Comparison of ENCODE assay signal across 28 mouse cellular contexts in the genomic region with DNA sequence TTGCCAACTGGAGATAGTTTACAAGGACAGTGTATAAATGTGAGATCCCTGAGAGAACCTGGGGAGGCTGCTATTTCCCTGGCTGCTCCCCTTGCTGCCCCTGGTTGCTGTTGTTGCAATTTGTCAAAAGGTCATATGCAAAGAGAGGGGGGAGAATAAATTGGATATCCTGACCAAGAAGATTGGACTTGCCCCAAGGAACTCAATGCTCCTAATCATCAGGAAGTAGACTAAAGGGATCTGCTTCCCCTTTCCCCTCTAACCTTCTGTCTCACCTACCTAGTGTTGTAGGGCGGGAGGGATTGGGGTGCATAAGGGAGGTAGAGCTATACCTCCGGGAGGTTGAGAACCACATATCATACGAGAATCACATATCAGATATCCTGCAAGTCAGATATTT. TPM values are rescaled to one million over a fixed set of nuclear protein-coding genes. Genes with fewer than 3 reads are reported as not detected.
A peak's percentile ranks its signal among the peaks of the same experiment; 100 is the strongest.
DNase-seq lines count a peak whose midpoint lies in the region; TF ChIP-seq lines count a peak whose summit lies in the region.
"Had no signal": no experiment of that assay in that cellular context is flagged by ENCODE, and none has a peak within 500 bp of the region (broad histone marks: within the 10 kb centered on the region; RNA-seq: fewer than 3 reads in every experiment).

No protein-coding gene starts in this region.

- intact Hi-C loops in gastrocnemius, adult 2 months (cut with DNase I): no loop called here
- intact Hi-C loops in heart, postnatal 25 days (cut with DNase I): loop anchor here (2.0 kb wide), 1 partner anchor 26 kb away; no protein-coding TSS in a partner anchor

- TF ChIP-seq CTCF in gastrocnemius, adult 2 months (IDR thresholded peaks at IDR 0.05): no peak

- no peaks in the 10 kb centered on the region for H3K27me3 ChIP-seq in heart, embryonic 10.5 days (ENCODE audit: insufficient read depth, poor library complexity, severe bottlenecking)
- H3K27me3 ChIP-seq: CH12.LX; embryonic facial prominence, embryonic 12.5 days; forebrain, embryonic 13.5 days; forebrain, embryonic 15.5 days had no signal

- H3K36me3 ChIP-seq in heart, embryonic 10.5 days: no peaks in the 10 kb centered on the region
- H3K36me3 ChIP-seq: embryonic facial prominence, embryonic 10.5 days; embryonic facial prominence, embryonic 12.5 days; forebrain, embryonic 15.5 days; G1E had no signal

- no peaks in the 10 kb centered on the region for H3K4me1 ChIP-seq in heart, embryonic 10.5 days
- H3K4me1 ChIP-seq: forebrain, embryonic 13.5 days; forebrain, embryonic 15.5 days had no signal

- H3K4me3 ChIP-seq in gastrocnemius, adult 2 months: no peak overlapping the region
- H3K4me3 ChIP-seq in heart, embryonic 10.5 days: no peak overlapping the region
- H3K4me3 ChIP-seq: embryonic facial prominence, embryonic 10.5 days; embryonic facial prominence, embryonic 12.5 days; forebrain, embryonic 13.5 days; forebrain, embryonic 15.5 days had no signal

- H3K27ac ChIP-seq in gastrocnemius, adult 2 months: peak overlapping the region; percentile 55; the same call in 1 of the 2 replicates
- no peak overlapping the region for H3K27ac ChIP-seq in heart, embryonic 10.5 days
- H3K27ac ChIP-seq: embryonic facial prominence, embryonic 10.5 days; embryonic facial prominence, embryonic 12.5 days; forebrain, embryonic 13.5 days; forebrain, embryonic 15.5 days had no signal

- 72% methylated on average over 3 of the region's 3 CpGs for WGBS in heart, embryonic 10.5 days

- no peaks in the 10 kb centered on the region for H3K9me3 ChIP-seq in heart, embryonic 10.5 days
- H3K9me3 ChIP-seq: embryonic facial prominence, embryonic 10.5 days; embryonic facial prominence, embryonic 12.5 days; forebrain, embryonic 13.5 days; forebrain, embryonic 15.5 days; G1E had no signal

- no peak for DNase-seq in gastrocnemius, adult 2 months
- no peak for DNase-seq in gastrocnemius, postnatal 10 days
- DNase-seq in heart, adult 18-20 months: peak; percentile 22 to 52
- no peak for DNase-seq in heart, postnatal 25 days (ENCODE audit: low spot score)
- peak; percentile 27 to 47 for DNase-seq in heart, adult 9 months (ENCODE audit: low spot score in 2 of 2)
- no peak for DNase-seq in heart, embryonic 10.5 days (ENCODE audit: low spot score)
- DNase-seq: adrenal gland, adult 8-10 months; adrenal gland, postnatal 14 days; adrenal gland, postnatal 36 days; B cell, adult 2 months; cerebellum, adult 11-12 months; cerebellum, adult 2 months; cerebellum, adult 9-10 months; cerebellum, postnatal 10 days; cerebellum, postnatal 25 days had no signal

RNA-seq across cellular contexts. Expression of a gene that starts 8.2 kb away (rescaled TPM):
- not detected for total RNA-seq in gastrocnemius, adult 2 months (2021)
- total RNA-seq in gastrocnemius, postnatal 10 days (2021): under 1 TPM in 1 of 2 experiments, not detected in 1; 0.31 TPM
- 1 to 10 TPM in 1 of 2 experiments, not detected in 1; 1.3 TPM for total RNA-seq in heart, adult 18-20 months (2021)
- not detected for total RNA-seq in heart, postnatal 25 days (2021)
- polyA plus RNA-seq in heart, embryonic 10.5 days (2016; fragmentation: Nextera tagmentation; extraction: Ambion mirVana): not detected in 2 replicates
- total RNA-seq: adrenal gland, adult 18-20 months; adrenal gland, adult 8-10 months; adrenal gland, postnatal 14 days; adrenal gland, postnatal 36 days; CH12.LX had no signal
- polyA plus RNA-seq: activated CD4-positive, CD25-positive, alpha-beta regulatory T cell, adult 4 months; CD4-positive, CD25-positive, alpha-beta regulatory T cell, adult 4 months; cerebellum, adult 2 months; cortical plate, adult 2 months; embryonic facial prominence, embryonic 10.5 days; forebrain, embryonic 11.5 days; forebrain, embryonic 13.5 days; forebrain, embryonic 15.5 days; G1E; Patski had no signal

RNA-seq across cellular contexts. Expression of a gene that starts 30.6 kb away (rescaled TPM):
- total RNA-seq in gastrocnemius, adult 2 months (2021): 10 to 100 TPM; 16.3 to 17.7 TPM
- total RNA-seq in gastrocnemius, postnatal 10 days (2021): 1 to 10 TPM; 2.4 to 5.1 TPM
- total RNA-seq in heart, adult 18-20 months (2021): 10 to 100 TPM; 41.6 to 51.5 TPM
- total RNA-seq in heart, postnatal 25 days (2021): 10 to 100 TPM; 27.4 to 29.5 TPM
- polyA plus RNA-seq in heart, embryonic 10.5 days (2016; fragmentation: Nextera tagmentation; extraction: Ambion mirVana): 0.10 TPM in 1 of 2 replicates, not detected in the other
- total RNA-seq: CH12.LX had no signal
- polyA plus RNA-seq: activated CD4-positive, CD25-positive, alpha-beta regulatory T cell, adult 4 months; CD4-positive, CD25-positive, alpha-beta regulatory T cell, adult 4 months; embryonic facial prominence, embryonic 10.5 days; forebrain, embryonic 13.5 days had no signal

RNA-seq across cellular contexts. Expression of a gene that starts 55.2 kb away (rescaled TPM):
- not detected for total RNA-seq in gastrocnemius, adult 2 months (2021)
- not detected for total RNA-seq in gastrocnemius, postnatal 10 days (2021)
- total RNA-seq in heart, adult 18-20 months (2021): 1 to 10 TPM in 1 of 2 experiments, not detected in 1; 1.8 TPM
- not detected for total RNA-seq in heart, postnatal 25 days (2021)
- polyA plus RNA-seq in heart, embryonic 10.5 days (2016; fragmentation: Nextera tagmentation; extraction: Ambion mirVana): not detected in 2 replicates
- total RNA-seq: adrenal gland, adult 18-20 months; CH12.LX; G1E had no signal
- polyA plus RNA-seq: activated CD4-positive, CD25-positive, alpha-beta regulatory T cell, adult 4 months; CD4-positive, CD25-positive, alpha-beta regulatory T cell, adult 4 months; cerebellum, adult 2 months; cortical plate, adult 2 months; embryonic facial prominence, embryonic 10.5 days; embryonic facial prominence, embryonic 12.5 days; embryonic facial prominence, embryonic 14.5 days; forebrain, embryonic 11.5 days; forebrain, embryonic 13.5 days; forebrain, embryonic 15.5 days; G1E; Patski had no signal

Comparison
In these comparisons a context has a peak if more than half of its experiments do, and no peak if none do; other contexts are left out.
1. DNase-seq: peak in heart, adult 18-20 months (2 of 2) and heart, adult 9 months (2 of 2); none in gastrocnemius, adult 2 months (single experiment), gastrocnemius, postnatal 10 days (single experiment), heart, postnatal 25 days (single experiment) and heart, embryonic 10.5 days (single experiment).